Mouse (Mus musculus) adipocyte (in vitro differentiated cells): Measurements from ENCODE around the gene Nans.
A peak's percentile ranks its signal among the peaks of the same experiment; 100 is the strongest.

Source experiments
- DNase-seq: peaks from one replicate; pipeline ENCODE4 v3.0.0-alpha.2; 2016; ENCODE audit warnings: low spot score

The Nans gene

DNA sequence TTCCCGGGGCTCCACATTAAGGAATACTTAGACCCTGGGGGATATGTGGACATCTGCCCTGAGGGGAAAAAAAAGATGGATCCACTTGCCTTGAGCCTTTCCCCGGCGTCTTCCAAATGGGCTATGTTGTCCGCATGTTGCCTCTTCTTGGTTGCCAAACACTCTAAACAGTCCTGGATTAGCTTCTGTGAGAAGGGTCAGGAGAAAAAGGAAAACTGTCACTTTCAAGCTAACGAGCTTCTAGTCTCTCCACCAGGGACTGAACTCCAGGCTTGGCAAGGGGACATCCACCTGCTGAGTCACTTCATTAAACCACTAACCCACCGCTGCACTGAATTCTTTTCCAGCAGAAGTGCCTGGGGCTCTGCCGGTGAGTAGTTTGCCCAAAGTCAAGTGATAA lies 43.9 kb downstream of the Nans start:
- peak; percentile 70 for DNase-seq

DNA sequence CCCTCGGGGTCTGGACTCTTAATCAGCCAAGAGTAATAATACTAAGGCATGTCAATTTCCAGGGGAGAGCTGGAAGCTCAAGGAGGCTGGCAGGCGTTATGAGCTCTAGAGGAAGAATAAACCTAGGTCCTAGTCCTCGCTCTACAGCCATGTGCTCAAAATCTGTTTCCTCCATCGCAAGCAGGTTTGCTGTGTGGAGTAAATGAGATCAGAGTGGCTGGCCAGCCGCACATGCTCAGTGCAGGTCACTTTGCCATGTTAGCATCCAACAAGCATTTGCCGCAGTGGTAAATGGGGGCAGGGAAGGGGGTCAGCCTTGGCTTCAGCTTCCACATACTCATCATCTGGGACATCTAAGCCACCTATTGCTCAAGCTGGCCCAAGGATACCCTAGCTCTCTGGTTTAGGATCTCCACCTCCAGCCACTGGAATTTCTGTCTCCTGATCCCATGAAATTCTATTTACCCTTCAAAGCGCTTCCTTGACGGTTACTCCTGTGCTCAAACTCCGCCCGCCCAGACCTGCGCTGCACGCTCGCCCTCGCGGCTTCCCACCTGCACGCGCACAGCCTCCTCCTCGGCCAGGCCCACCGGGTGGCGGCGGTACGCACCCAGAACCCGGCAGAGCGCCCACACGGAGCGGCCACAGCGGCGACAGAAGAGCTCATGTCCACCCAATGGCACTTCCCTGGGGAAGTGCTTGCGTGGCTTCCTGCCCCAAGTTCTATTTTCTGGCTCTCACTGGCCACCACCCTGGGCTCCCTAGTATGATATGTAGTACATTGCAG lies 45.1 kb downstream of the Nans start:
- no peak for DNase-seq

DNA sequence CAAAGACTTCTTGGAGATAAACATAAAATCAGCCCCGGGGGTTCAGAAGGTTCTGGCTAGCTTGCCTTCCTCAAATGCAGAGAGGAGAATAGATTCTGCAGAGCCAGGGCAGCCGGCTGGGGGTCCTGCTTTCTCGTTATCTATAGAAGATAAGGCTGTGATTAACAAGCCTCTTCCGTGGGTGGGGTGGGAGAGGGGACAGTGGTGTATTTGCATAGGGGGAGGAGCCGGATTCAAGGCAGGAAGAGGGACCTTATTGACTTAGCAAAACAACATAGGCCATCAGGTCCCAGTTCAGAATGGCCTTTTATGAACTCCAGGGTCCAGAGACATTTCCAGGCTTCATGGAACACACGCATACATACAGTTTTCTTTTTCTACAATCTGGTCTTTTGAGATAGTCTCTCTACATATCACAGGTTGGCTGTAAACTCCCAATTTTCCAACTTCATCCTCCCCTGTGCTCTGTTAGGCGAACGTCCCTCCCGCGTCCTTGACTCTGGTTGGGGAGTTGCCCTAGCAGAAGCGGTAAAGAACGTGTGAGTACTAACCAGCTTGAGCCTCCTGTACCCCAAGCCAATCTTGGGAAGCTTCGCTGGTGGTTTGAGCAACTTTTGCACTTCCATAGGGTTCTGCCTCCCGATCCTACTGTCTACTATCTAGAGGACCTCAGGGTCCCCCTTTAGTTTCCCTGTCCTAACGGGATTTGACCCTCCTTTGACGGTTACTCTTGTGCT lies 46.2 kb downstream of the Nans start:
- DNase-seq: no peak

DNA sequence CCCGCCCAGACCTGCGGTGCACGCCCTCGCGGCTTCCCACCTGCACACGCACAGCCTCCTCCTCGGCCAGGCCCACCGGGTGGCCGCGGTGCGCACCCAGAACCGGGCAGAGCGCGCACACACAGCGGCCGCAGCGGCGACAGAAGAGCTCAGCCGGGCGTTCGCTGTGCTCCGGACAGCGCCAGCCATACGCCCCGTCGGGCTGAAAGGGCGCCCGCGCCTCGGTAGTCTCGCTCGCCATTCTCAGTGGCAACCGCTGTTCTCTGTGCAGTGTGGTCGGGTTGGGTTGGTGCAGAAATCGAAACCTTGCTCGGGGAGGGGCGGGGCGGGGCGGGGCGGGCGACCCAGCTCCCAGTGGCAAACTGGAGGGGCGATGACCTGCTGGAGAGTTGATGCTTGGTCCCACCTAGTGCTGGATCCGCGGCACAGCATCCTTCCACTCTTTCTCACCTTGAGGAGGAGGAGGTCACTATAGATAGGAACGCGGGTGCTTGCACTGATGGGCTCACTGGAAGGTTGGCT lies 46.9 kb downstream of the Nans start, which contains the start of gene Trim14:
Gene Trim14 (minus strand): TSS at position 302 of the 522 bp plus-strand sequence.
- DNase-seq: no peak

GRCm38 (mm10) chr4:46539167-46539566 lies 50.1 kb downstream of the Nans start:
- no peak for DNase-seq

DNA sequence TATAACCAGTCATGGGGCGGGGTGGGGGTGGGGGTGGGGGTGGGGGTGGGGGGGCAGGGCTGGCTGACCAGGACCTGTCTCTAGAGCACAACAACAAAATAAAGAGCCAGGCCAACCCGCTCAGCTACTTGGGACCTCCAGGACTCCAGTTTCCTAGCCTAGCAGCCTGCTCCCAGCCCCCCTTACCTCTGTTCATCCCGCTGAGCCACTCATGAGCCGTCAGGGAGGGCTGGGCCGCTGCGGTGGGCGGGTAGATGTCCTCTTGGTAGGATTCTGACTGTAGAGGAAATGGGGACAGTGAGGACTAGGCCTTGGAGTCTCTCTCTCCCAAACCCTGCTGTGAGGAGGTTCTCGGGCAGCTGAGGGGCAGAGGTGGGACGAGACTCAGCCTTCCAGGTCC lies 52.7 kb downstream of the Nans start:
- DNase-seq: no peak

- no peak for DNase-seq
These were observed 54.5 kb downstream of the Nans start for GRCm38 (mm10) chr4:46543366-46544050.

DNA sequence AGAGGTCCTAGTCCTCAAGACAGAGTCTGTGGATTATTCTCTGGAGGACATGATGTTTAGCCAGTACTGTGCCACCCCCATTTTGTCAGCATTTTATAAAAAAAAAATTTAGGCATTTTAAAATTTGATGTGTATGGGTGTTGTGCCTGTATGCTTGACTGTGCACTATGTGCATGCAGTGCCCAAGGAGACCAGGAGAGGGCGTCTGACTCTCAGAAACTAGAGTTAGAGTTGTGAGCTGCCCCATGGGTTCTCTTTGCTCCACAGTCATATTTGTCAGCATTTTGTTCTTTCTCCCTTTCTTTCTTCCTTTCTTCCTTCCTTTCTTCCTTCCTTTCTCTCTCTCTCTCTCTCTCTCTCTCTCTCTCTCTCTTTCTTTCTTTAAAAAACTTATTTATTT lies 55.3 kb downstream of the Nans start:
- DNase-seq: no peak

DNA sequence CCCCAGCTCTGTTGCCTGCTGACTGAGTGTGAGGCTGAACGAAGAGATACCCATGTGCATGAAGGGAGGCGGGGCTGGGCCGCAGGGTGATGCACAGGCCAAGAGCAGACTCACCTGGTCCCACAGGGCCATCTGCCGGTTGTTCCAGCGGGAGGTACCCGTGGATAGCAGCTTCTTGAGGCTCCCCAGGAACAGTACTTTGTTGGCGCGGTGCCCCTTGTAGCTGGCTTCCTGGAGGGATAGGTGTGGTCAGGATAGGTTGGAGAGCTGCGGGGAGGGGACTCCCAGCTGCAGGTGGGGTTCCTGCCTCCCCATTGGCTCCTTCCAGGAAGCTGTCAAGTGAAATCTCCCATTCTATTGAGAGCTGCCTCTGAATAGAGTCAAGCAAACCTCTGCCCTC lies 56.5 kb downstream of the Nans start:
- DNase-seq: no peak

- no peak for DNase-seq
These were observed 57.7 kb downstream of the Nans start for GRCm38 (mm10) chr4:46546709-46547108.

DNA sequence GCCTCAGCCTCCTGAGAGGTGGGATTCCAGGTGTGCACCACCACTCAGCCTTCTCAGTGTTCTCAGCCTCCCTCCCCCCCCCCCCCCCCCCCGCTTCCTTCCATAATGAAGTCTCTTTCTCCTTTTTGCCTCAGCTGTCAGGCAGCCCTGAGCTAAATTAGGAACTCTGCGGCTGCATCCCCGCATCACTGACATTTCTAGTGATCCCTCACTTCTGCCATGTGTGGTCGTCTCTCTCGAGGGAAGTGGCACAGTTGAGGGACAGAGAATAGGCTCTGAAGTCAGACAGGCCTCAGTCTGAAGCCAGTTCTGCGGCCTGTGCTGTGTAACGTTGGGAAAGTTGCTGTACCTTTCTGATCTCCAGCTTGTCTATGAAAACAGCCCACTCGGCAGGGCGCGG lies 60.9 kb downstream of the Nans start:
- DNase-seq: no peak

GRCm38 (mm10) chr4:46550406-46550805 lies 61.4 kb downstream of the Nans start:
- DNase-seq: no peak
